Mouse (Mus musculus) adrenal gland, postnatal 25 days (tissue): Measurements from ENCODE around the gene Ttc23. TPM values are rescaled to one million over a fixed set of nuclear protein-coding genes. Genes with fewer than 3 reads are reported as not detected.
A peak's percentile ranks its signal among the peaks of the same experiment; 100 is the strongest.

ENCODE experiments used
- DNase-seq: peaks from one replicate; pipeline ENCODE4 v3.0.0; 2021; ENCODE audit warnings: mixed read lengths
- total RNA-seq: library from RNA; stranded (reverse); gene quantifications from 2 replicates; pipeline ENCODE4 v1.2.3, GENCODE M21; 2021

The Ttc23 gene
- total RNA-seq, 1 experiment from 2014 or later, result 45.0 TPM

DNA sequence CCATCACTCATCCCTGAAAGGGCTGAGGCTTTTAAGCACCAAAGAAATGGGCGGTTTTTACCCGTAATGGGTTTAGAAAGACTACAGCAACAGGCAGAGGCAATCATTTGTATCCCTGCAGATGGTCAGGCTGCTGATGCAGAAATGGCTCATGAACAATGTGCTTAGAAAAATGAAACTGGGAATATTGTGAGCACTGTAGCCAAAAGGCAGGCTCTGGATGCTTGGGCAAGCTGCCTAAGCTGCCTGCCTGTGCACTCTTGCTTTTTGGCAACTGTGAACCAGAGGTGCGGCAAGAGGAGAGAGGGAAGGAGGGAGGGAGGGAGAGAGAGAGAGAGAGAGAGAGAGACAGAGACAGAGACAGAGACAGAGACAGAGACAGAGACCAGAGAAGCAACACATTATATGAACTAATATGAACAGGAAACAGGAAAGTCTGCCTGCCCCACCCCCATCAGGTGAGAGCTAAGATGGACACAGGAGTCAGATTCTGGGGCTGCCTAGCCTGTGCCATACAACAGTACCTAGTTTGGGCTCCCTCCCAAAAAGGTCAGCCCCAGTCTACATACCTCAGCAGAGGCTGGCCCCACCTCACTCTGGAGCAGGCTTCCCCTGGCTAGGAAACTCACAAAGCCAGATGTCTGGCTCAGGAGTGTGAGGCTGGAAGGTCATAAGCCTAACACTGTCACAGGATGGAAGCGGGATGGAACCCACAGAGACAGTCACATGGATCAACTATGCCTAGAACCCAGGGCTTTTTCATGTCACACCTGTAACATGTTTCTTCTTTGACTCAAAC, 102.4 kb downstream of the Ttc23 start:
- DNase-seq, result no peak

DNA sequence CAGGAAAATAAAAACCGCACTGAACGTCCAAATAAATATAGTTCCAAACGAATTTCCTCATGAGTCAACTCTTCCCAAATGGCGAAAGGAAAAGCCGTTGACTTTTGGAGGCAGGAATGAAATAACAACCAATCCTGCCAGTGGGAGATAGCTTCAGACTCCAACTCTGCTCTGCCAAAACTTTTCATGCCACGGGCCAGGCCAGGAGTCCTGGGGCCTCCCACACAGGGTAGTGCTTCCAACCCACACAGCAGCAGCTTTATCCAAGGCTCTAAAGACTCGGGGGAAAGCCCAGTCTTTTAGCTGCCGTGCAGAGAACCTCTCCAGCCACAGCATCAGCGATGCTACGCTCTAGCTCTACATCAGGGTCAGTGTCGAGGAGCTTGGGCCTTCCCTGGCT, 107.4 kb downstream of the Ttc23 start:
- no peak for DNase-seq

DNA sequence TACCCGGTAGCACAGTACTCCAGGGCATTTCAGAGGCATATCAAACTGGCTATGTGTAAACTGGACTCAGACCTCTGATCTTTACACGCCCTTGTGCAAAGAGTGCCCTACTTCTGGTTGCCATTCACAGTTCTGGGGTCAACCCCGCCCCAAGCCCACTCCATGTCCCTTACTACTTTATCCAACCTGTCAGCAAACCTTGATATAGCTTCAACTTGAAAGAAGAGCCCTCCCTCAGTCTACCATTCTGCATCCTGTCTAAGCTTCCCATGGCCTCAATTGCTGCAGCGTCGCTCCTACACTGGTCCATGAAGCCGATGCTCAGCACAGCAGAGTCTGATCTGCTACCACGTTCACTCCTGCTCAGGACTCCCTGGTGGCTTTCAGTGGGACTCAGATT, 108.2 kb downstream of the Ttc23 start:
- DNase-seq, result no peak

DNA sequence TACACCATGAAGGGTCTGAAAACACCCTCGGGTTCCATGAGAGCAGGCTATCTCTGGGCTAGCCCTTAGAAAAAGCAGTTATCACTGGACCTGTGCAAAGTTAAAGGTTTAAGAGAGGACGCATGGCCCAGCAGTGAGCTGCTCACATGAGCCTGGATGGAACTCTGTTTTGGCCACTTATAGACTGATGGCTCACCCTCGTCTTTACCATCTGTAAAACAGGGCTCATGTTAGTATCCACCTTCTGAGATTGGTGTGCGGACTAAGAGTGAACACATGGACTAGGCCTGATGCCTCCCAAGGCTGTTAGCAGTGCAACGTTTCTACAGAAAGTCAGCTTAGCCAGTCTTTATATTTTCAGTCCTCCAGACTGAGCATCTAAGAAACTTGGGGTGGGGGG, 109.4 kb downstream of the Ttc23 start:
- no peak for DNase-seq

DNA sequence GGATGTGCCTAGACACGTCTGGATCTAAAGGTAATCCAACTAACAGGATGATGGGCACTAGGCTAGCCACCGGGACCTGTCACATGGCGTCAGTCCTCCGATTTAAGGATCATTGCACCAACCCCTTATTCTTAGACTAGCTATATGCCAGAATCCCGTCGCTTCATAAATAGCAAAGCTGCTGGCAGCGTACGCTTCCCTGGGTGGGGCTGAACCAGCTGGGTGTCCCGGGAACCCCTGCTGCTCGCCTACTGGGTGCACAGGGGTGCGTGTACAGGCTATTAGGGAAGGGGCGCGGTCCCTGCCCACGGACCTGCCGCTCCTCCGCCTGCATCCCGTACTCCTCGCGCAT, 111.3 kb downstream of the Ttc23 start:
- DNase-seq, result no peak

DNA sequence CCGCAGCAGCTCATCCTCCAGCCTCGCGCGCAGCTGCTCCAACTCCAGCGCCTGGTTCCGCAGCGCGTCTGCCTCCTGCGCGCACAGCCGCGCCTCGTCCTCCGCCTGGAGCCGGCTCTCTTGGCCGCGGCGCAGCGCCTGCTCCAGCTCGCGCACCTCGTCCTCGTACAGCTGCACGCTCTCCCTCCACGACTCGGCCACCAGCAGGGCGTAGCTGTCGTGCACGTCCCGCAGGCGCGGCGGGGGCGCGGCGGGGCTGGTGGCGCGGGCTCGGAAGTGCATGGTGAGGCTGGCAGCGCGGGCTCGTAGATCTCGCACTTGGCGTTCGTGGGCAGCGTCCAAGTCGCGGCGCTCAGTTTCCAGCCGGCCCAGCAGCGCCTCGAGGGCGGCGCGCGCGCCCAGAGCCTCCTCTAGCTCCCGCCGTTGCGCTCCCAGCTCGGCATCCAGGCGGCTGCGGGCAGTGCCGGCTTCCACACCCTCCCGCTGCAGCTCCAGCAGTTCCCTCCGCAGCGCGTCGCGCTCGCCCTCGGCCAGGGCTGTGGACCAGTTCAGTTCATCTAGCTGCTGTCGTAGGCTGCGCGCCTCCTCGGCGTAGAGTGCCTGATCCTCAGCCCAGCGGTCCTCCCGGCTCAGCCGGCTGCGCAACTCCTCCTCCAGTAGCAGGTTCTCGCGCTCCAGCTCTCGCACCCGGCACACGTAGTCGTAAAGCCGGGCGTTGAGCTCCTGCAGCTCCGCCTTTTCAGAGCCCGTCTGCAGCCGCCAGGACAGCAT, 111.8 kb downstream of the Ttc23 start:
- peak; percentile 66 for DNase-seq

DNA sequence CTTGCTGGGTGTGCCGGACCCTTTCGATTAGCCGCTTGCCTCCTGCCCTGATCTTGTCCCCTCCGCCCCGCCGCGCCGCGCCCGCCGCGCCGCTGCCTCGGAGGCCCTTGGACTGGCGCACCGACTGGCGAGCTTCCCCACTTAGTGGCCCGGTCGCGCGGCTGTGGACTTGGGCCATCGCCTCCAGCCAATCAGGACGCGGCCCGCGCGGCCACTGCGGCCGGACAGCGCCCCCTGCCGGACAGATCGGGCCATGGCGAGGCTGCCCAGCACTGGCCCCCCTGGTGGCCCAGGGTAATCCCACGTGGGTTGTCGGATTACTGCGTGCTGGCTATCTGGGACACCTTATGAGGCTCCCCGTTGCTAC, 112.4 kb downstream of the Ttc23 start, which contains the start of gene Synm:
TSS of gene Synm (minus strand) at position 114 of the 367 bp plus-strand sequence.
- peak; percentile 98 for DNase-seq

DNA sequence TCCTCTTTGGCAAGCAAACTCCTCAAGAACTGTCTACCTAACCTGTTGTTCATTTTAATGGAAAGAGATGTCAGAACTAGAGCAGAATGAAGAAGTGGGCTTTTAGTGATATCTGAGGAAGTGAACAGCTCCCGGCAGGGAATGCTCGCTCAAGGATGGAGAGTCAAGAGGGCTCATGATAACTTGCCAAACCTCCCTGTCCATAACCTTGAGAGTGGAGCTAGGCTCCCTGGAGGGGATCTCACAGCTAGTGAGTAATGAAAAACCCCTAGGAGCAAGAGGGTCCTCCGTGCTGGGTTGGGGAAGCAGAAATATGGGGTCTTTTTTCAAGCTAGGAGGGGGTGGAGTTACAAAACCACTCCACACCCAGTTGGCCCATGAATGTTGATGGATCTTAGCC, 116.4 kb downstream of the Ttc23 start:
- DNase-seq, result no peak

DNA sequence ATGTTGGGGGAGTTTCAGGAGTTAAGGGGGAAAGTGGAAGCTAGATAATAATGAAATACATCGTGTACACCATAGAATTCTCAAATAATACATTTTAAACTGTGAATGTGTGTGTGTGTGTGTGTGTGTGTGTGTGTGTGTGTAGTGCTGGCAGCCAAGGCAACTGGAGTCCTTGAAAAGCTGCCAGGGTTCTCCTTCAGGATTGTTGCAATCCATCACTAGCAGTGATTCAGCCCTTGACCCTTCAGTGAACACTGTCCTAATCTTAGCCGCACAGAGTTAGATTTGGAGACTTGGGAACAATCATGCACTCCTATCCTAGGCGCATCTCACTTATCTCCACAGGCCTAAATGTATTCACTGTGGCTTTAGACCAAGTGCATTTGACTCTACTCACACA, 120.9 kb downstream of the Ttc23 start:
- peak; percentile 58 for DNase-seq

DNA sequence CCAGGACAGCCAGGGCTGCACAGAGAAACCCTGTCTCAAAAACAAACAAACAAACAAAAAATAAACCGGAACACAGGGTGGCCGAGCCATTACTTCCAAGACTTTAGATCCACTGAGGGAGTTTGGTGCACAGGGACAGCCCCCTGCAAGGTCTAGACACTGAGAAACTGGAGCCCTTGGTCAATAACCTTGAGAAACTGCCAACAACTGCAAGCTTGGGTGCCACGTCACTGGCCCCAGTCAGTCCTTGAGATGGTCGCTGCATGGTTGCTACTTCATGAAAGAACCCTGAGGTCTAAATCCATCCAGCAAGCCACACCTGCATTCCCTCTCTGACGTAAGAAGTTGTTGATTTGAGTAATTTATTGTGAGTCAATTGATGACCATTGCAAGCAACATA, 122.3 kb downstream of the Ttc23 start:
- DNase-seq, result peak; percentile 67

DNA sequence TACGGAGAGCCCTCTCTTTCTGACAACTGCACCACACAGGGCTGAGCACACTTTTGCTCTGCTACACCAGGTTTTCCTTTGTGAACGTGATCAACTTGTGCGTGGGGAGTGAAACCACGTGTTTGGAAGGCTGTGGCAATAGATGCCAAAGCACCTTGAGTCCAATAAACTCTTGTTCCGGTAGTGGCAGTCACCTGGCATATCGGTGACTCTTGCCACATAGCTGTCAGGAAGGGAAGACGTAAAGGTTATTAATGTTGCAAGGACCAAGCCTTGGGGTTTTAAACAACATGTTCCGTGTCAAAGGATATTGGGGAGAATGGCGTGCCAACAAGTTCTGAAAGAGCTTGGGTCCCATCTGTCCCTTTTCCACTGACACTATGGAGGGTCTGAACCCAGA, 125.0 kb downstream of the Ttc23 start:
- no peak for DNase-seq

DNA sequence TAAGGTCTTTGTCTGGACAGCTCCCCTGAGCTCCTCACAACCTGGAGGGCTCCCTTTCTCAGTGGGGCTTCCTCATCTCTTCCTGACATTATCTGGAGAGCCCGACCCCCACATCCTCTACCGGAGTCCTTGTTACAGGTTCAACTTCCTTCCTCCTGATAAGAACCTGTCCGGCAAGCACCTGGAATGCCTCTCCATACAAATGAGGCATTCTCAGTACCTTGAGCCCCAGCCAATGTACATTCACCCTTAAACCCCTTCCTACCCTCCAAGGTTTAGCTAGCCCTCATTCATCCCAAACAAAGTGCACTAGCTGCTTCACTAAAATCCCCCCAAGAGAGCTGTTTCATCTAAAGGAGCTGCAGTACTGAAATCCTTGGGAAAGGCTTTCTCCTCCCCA, 128.4 kb downstream of the Ttc23 start:
- DNase-seq, result no peak

DNA sequence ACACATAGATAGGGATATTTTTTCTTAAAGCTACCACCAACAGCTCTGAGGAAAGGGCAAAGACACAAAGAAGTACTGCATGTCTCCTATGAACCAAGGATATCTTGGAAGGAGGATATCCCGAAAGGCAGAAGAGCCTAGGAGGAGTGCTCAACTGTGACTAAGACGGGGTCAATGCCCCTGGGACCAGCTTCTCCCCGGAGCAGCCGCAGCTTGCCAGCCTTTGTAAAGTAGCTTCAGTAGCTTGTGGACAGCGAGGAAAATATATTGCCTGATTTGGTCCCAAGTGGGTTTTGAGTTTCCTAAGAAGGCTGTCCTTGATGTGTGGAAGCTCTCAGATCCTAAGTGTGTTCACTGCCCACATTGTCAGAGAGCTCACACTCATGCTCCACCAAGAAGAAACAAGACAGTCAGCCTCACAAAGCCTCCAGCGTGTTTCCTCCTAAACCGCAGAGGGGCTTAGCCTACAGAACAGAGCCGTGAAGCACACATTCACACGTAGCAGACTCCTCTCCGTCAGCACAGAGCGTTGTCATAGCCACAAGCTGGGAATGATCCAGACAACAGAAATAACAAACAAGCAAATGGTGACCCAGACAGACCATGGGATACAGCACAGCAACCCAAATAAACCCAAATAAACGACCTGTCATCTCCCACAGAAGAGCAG, 129.6 kb downstream of the Ttc23 start:
- DNase-seq, result no peak

DNA sequence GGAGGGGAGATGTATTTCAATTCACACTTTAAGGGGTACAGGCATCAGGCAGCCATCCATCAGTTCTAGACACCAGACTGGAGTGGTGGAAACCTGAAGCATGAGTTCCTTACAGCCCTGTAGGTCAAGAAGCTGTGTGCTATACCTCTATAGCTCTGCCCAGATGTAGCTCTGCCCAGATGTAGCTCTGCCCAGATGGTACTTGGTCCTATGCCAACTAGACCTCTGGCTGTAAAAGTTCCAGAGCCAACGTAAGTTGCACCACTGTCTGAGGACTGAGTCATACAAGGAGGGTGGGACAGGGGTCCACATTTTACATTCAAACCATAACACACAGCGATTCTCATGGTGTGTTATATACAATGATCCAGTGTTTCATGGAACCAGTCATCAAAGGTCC, 140.7 kb downstream of the Ttc23 start:
- DNase-seq, result no peak

DNA sequence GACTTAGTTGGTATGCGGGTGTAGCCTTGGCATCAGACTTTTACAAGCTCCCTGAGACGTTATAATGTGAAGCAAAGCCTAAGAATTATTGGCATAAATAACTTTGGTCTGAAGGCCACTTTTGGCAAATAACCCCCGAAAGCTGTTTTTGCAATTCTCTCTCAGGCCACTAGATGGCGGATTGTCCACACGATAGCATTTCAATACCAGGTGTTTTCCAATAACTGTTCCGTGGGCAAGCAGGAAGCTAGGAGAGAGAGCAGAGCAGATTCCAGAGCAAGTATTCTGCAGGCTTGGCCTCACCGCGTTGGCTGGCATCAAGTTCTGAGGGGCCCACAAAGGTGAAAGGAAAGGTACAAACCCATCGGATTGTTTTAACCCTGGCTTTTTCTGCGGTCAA, 141.5 kb downstream of the Ttc23 start:
- DNase-seq, result peak; percentile 48

DNA sequence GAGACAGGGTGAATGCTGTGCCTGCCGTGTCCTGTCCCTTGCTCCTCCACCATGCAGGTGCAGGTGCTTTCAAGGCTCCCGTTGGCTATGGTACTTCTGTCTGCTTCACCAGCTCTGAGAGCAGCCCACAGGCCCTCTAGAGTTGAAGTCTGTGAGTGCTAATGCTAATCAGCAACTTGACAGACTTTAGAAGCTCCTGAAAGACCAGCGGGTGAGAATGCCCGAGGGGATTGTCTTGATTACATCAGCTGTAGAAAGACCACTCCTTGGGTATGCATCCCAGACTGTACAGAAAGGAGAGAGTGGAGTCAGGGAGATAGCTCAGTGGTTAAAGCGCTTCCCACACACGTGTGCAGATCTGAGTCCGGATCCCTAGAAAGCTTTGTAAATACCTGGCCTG, 144.0 kb downstream of the Ttc23 start:
- no peak for DNase-seq

DNA sequence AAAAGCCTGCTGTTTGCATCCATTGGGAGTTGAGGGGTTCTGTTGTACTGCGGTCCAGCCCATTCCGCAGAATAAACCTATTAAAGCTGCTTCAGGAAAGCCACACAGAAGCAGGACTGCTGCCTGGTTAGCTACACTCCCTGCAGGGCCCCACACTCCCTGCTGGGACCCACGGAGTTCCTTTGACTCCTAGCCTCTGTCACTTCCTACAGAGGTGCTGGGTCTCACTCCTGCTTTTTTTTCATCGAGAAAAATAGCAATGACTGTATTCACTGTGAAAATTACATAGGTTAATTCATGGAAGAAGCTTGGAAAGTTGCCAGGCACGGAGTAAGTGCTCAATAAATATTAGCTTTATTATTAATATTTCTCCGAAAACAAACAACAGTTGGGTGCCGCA, 146.2 kb downstream of the Ttc23 start:
- no peak for DNase-seq

DNA sequence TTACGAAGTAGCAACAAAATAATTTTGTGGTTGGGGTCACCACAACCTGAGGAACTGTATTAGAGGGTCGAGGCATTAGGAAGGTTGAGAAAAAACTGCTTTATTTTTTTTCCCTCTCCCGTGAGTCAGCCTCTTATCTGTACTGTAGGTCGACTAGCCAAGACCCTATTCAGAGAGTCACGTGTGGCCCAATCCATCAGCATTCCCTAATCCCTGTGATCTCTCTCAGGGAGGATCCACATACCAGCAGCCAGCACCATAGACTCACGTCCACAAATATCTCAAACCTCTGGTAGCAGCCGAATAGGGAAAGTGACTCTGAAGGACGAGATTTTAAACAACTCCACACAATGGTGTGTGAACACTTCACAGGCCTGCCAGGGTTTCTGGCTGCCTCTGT, 149.9 kb downstream of the Ttc23 start:
- DNase-seq, result no peak

DNA sequence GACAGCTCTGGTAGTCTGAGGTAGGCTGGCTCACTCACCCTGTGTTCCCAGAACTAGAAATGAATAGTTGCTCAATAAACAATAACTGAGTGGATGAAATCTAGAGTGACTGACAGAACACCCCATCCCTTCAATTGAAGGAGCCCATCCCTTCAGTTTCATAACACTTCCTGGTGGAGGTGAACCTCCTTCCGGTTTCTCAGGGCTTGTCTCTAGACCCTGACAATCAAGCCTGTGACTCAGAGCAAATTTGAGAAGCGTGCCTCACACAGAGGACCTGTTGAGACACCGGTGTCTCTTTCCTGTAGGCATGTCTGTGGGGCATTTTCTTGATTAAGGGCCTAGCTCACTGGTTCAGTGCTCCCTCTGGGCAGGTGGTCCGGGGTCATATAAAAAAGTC, 151.3 kb downstream of the Ttc23 start:
- DNase-seq, result no peak

DNA sequence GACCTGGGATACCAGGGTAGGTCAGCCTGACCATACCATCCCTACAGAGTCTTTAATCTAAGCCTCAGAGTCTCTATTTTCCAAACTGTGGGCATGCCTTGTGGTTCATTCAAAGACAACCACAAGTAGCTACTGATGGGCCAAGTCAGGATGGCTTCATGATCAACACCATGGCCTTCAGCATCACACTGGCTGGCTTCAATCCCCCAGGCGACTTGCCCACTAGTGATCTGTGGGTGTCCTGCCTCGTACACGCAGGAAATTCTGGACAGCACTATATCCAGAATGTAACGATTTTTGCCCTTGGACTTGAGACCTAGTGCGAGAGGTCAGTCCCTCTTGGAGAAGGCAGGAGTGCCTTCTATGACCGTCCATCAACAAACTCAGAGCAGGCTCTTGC, 153.3 kb downstream of the Ttc23 start:
- no peak for DNase-seq

DNA sequence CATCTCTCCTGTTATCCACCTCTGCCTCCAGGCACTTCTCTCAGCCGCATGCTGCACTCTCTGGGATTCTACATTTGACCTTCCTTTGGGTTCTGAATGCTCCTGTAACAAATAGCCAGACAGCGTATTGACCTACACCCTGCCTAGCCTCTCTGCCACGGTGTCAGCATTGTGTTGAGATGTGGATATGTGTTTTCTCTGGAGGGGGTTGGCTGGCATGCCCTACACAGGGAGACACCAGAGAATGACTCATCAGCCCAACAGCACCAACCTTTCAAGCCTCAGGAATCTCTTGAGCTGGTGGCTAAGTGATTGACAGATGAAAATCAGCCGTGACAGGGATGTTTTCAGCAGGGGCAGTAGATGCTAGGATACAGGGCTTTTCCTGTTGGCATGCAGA, 153.8 kb downstream of the Ttc23 start:
- DNase-seq, result no peak

DNA sequence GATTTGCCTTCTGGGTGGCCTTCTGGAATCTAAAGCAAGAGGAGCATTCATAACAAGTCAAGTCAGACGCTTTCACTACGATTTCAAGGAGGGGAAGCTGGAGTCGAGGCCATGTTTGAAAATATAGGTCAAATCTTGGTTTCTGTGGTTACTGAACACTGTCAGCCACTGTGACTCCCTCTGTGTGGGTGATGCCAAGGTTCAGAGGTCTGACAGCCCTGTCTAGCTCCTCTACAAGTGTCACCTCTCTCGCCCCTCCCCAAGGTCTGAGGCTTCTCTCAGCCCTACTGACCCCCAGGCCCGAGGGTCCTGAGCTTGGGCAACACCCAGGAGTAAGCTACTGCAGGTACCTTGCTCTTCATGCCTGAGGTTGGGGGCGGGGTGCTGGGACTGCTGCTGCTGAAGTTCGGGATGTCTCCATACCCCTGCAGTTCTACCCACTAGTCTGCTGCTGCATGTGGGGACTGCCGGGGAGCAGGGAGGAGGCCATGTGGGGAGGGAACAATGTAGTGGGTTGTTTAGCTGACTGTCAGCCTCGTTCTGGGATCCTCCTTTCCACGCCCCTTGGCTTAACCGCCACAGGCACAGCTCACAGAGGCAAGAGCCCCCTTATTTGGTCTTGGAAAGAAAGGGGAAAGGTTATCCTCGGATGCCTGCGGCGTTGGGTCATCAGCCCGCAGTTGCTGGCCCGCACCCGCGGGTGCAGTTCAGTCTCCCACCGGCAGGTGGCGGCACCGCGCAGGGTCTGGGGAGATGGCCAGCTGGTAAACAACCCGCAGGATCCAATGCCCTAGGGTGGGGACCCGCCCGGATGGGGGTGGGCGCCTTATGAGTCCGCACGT, 156.0 kb downstream of the Ttc23 start:
- peak; percentile 90 for DNase-seq

DNA sequence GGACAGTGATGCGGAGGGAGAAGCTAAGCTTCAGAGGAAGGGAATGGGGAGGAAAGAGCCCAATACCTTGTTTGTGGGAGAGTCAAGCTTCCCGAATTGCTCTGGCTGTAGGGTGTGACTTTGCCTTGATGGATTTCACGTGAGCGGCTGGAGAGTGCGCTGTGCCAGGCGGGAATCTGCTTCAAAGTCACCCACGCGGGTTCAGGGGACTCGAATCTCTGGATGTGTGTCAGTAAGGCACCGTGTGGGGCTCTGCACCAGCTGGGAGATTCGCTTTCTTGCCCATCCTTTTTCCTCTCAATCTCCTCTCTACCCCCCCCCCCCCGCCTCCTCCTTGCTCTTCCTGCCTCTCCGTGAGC, 156.6 kb downstream of the Ttc23 start:
- DNase-seq, result no peak
